Mouse (Mus musculus) layer of hippocampus, postnatal 25 days (tissue): ENCODE measurements at regions not wholly inside any gene's neighbourhood (a gene's known extent, or its start where the extent isn't known, plus 50 kb on each side); places are given as distances from the start of the nearest gene placed in this dataset.

ENCODE experiments used
- DNase-seq, 2 experiments: peaks; one replicate each; pipeline ENCODE4 v3.0.0; 2022; ENCODE audit warnings: mixed read lengths in 2 of 2, low spot score in 1 of 2; ENCODE audit errors: extremely low spot score in 1 of 2

GRCm38 (mm10) chr3:66646251-66646650 is 334.9 kb upstream of the Rsrc1 start:
- no peak for DNase-seq

- no peak for DNase-seq
Measured at GRCm38 (mm10) chr3:66649271-66649670, 331.9 kb upstream of the Rsrc1 start.

GRCm38 (mm10) chr3:66650076-66650748 is 331.0 kb upstream of the Rsrc1 start:
- DNase-seq: peak; percentile 18 to 22

- DNase-seq: peak in 1 of 2 experiments; percentile 9
Measured at GRCm38 (mm10) chr3:66650749-66651472, 330.3 kb upstream of the Rsrc1 start.

- DNase-seq: no peak
Measured at GRCm38 (mm10) chr3:66652139-66652846, 328.9 kb upstream of the Rsrc1 start.

GRCm38 (mm10) chr3:66653961-66654360 is 327.2 kb upstream of the Rsrc1 start:
- DNase-seq: no peak

GRCm38 (mm10) chr3:66654860-66655259 is 326.3 kb upstream of the Rsrc1 start:
- DNase-seq: no peak

- DNase-seq: no peak
Measured at GRCm38 (mm10) chr3:66656458-66656857, 324.7 kb upstream of the Rsrc1 start.

GRCm38 (mm10) chr3:66660555-66660954 is 320.6 kb upstream of the Rsrc1 start:
- DNase-seq: no peak

- no peak for DNase-seq
Measured at GRCm38 (mm10) chr3:66661826-66662618, 319.2 kb upstream of the Rsrc1 start.

- no peak for DNase-seq
Measured at GRCm38 (mm10) chr3:66683589-66684286, 297.5 kb upstream of the Rsrc1 start.

- DNase-seq: no peak
Measured at GRCm38 (mm10) chr3:66684287-66684903, 296.8 kb upstream of the Rsrc1 start.

GRCm38 (mm10) chr3:66685136-66685535 is 296.1 kb upstream of the Rsrc1 start:
- DNase-seq: no peak

- no peak for DNase-seq
Measured at GRCm38 (mm10) chr3:66687126-66687525, 294.1 kb upstream of the Rsrc1 start.

GRCm38 (mm10) chr3:66690906-66691522 is 290.2 kb upstream of the Rsrc1 start:
- DNase-seq: no peak

- no peak for DNase-seq
Measured at GRCm38 (mm10) chr3:66695125-66695524, 286.1 kb upstream of the Rsrc1 start.

GRCm38 (mm10) chr3:66695661-66696253 is 285.4 kb upstream of the Rsrc1 start:
- no peak for DNase-seq

- no peak for DNase-seq
Measured at GRCm38 (mm10) chr3:66698083-66698482, 283.1 kb upstream of the Rsrc1 start.

GRCm38 (mm10) chr3:66705766-66706165 is 275.4 kb upstream of the Rsrc1 start:
- DNase-seq: no peak
